Mouse (Mus musculus) testis, adult 2 months (tissue): ENCODE measurements around the gene Nob1.

Experiments
- CTCF ChIP-seq: fragments of 200-500 bp; IDR thresholded peaks from 2 replicates; pipeline ENCODE4 v1.5.1; 2012; ENCODE audit warnings: low read depth, mild to moderate bottlenecking, inconsistent platforms, low read length, moderate library complexity; ENCODE audit not compliant: control insufficient read depth, insufficient read depth, insufficient replicate concordance
- POLR2A ChIP-seq: fragments of 200-500 bp; IDR thresholded peaks from 2 replicates; pipeline ENCODE4 v1.6.1; 2012; ENCODE audit warnings: low read depth, mild to moderate bottlenecking, inconsistent platforms, low read length, moderate library complexity; ENCODE audit not compliant: control insufficient read depth

DNA sequence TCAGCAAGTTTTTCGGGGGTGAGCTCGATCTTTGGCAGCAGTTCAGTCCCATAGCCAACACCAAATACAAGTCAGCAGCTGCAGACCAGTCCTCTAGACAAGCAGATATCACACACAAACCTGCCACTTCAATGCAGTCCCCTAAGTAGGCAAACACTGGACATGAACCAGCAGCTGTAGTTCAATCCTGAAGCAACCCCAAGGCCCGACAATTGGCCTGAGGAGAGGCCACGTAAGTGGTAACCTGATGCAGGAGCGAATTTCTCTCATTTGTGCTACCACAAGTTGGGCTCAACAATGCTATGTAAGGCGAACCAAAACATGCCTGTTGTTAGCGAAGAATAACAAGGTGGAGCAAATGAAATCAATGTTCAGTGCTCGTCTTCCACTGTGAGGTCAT is 44.1 kb downstream of the Nob1 start:
- TF ChIP-seq CTCF (no peak), POLR2A (no peak)
